Mouse (Mus musculus) stomach, embryonic 14.5 days (tissue): Measurements from ENCODE around the gene Rab15. TPM values are rescaled to one million over a fixed set of nuclear protein-coding genes. Genes with fewer than 3 reads are reported as not detected.

ENCODE experiments used
- ATAC-seq: fragments of 200-750 bp; cut with Nextera tagmentation; 2 replicates; pipeline ENCODE4 v1.8.0; 2017; ENCODE audit warnings: low read depth, moderate TSS enrichment; ENCODE audit not compliant: insufficient number of reproducible peaks, insufficient read depth, low FRiP score
- H3K27ac ChIP-seq: fragments of 300-500 bp; sonication (generic); 2 replicates; pipeline ENCODE4 v1.5.1; 2014; ENCODE audit warnings: mild to moderate bottlenecking, low read length, moderate library complexity, mixed read lengths
- H3K27me3 ChIP-seq: fragments of 300-500 bp; sonication (generic); 2 replicates; pipeline ENCODE4 v1.6.1; 2014; ENCODE audit warnings: low read length, control low read depth, mixed read lengths; ENCODE audit not compliant: control insufficient read depth, insufficient read depth
- H3K36me3 ChIP-seq: fragments of 300-500 bp; sonication (generic); 2 replicates; pipeline ENCODE4 v1.6.1; 2014; ENCODE audit warnings: mild to moderate bottlenecking, control low read depth, low read length, moderate library complexity, mixed read lengths; ENCODE audit not compliant: control insufficient read depth, insufficient read depth
- H3K4me1 ChIP-seq: fragments of 300-500 bp; sonication (generic); 2 replicates; pipeline ENCODE4 v1.6.1; 2014; ENCODE audit warnings: low read length, control low read depth, mixed read lengths; ENCODE audit not compliant: control insufficient read depth, insufficient read depth
- H3K4me2 ChIP-seq: fragments of 300-500 bp; sonication (generic); replicated peaks from 2 replicates; pipeline ENCODE4 v1.6.1; 2014; ENCODE audit warnings: low read depth, low read length, control low read depth
- H3K4me3 ChIP-seq: fragments of 300-500 bp; sonication (generic); 2 replicates; pipeline ENCODE4 v1.5.1; 2014; ENCODE audit warnings: low read depth, low read length, control low read depth
- H3K9ac ChIP-seq: fragments of 300-500 bp; sonication (generic); replicated peaks from 2 replicates; pipeline ENCODE4 v1.6.1; 2014; ENCODE audit warnings: low read depth, mild to moderate bottlenecking, control low read depth, low read length, moderate library complexity, mixed read lengths
- H3K9me3 ChIP-seq: fragments of 300-500 bp; sonication (generic); 2 replicates; pipeline ENCODE4 v1.6.1; 2016; ENCODE audit warnings: low read depth, low read length, control low read depth; ENCODE audit not compliant: control insufficient read depth
- whole genome bisulfite sequencing: fragments of 180-500 bp; shearing (Covaris S2); extraction: QIAGEN DNeasy Blood & Tissue Kit; methylation state at CpG from one replicate; pipeline ENCODE4 v1.1.7; 2014; 5-methylcytosine and 5-hydroxymethylcytosine counted together
- polyA plus RNA-seq: library from polyadenylated mRNA; unstranded; fragments of >200 nt; fragmentation: Nextera tagmentation; extraction: Ambion mirVana; gene quantifications from 2 replicates; pipeline ENCODE4 v1.2.1, GENCODE M21; 2014

Rab15 gene
- polyA plus RNA-seq, 1 experiment from 2014 or later = 31.2 TPM

- ATAC-seq = no peak
- Histone ChIP-seq H3K9ac (no peak overlapping the region), H3K36me3 (no peaks in the 10 kb centered on the region), H3K9me3 (no peaks in the 10 kb centered on the region), H3K4me3 (no peak overlapping the region), H3K27me3 (no peaks in the 10 kb centered on the region), H3K4me2 (no peak overlapping the region), H3K4me1 (no peaks in the 10 kb centered on the region; the same call in 1 of the 2 replicates), H3K27ac (no peak overlapping the region)
- 92% methylated on average over 2 of the region's 2 CpGs for WGBS
These were observed 8.6 kb downstream of the Rab15 start for GRCm38 (mm10) chr12:76814120-76814519.

DNA sequence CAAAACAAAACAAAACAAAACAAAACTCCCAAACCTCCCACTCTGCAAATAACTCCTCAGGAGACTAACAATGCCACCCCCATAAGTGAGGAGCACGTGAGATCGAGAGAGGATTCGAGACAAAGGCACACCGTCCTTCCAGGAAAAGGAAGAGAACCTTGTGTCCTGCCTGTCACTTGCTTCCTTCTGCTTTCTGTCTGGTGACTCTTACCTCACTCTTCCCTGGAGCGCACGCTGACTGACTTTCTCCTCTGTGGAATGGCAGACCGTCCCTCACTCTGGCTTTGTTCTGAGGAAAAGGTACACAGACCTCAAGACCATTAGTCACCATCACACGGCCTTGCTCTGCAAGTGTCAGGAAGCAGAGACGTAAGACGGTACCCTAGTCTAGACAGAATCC, 9.2 kb downstream of the Rab15 start:
- Histone ChIP-seq H3K4me1 (no peaks in the 10 kb centered on the region), H3K4me3 (no peak overlapping the region), H3K27ac (no peak overlapping the region), H3K9ac (no peak overlapping the region), H3K4me2 (no peak overlapping the region), H3K9me3 (no peaks in the 10 kb centered on the region), H3K36me3 (no peaks in the 10 kb centered on the region), H3K27me3 (no peaks in the 10 kb centered on the region)
- 44% methylated on average over 10 of the region's 10 CpGs for whole genome bisulfite sequencing
- no peak for ATAC-seq

DNA sequence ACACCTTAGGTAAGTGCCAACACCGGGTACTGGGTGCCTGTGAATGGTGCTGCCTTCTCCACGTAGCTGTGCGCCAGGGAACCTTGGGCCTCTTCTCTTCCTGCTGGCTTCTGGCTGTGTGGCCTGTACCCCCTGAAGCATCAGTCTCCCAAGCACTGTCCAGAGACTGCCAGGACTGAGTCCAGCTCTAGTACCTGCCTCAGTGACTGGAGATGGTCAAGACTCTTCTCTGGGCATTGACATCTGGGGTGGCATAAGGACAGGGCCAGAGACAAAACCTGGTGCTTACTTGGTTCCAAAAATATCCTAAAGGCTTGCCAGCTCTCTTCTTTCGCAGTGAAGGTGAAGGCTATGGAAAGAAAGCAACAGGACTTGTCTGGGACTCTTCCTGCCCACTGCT, 11.7 kb downstream of the Rab15 start:
- H3K27me3 ChIP-seq = no peaks in the 10 kb centered on the region
- H3K36me3 ChIP-seq = no peaks in the 10 kb centered on the region
- H3K9me3 ChIP-seq = no peaks in the 10 kb centered on the region
- 83% methylated on average over 4 of the region's 4 CpGs for WGBS
- no peaks in the 10 kb centered on the region for H3K4me1 ChIP-seq
- no peak overlapping the region for H3K4me2 ChIP-seq
- H3K4me3 ChIP-seq = no peak overlapping the region
- ATAC-seq = no peak
- no peak overlapping the region for H3K27ac ChIP-seq
- H3K9ac ChIP-seq = no peak overlapping the region

GRCm38 (mm10) chr12:76810491-76810890, 12.2 kb downstream of the Rab15 start:
- H3K4me1 ChIP-seq = no peaks in the 10 kb centered on the region
- H3K27ac ChIP-seq = no peak overlapping the region
- no peaks in the 10 kb centered on the region for H3K27me3 ChIP-seq
- 94% methylated on average over 5 of the region's 5 CpGs for WGBS
- no peak overlapping the region for H3K4me3 ChIP-seq
- H3K9me3 ChIP-seq = no peaks in the 10 kb centered on the region
- no peak for ATAC-seq
- H3K4me2 ChIP-seq = no peak overlapping the region
- H3K36me3 ChIP-seq = no peaks in the 10 kb centered on the region
- H3K9ac ChIP-seq = no peak overlapping the region

- H3K4me3 ChIP-seq = no peak overlapping the region
- H3K27me3 ChIP-seq = no peaks in the 10 kb centered on the region
- no peak overlapping the region for H3K9ac ChIP-seq
- no peak for ATAC-seq
- no peak overlapping the region for H3K27ac ChIP-seq
- H3K4me2 ChIP-seq = no peak overlapping the region
- WGBS = 78% methylated on average over 10 of the region's 10 CpGs
- H3K4me1 ChIP-seq = no peaks in the 10 kb centered on the region
- no peaks in the 10 kb centered on the region for H3K9me3 ChIP-seq
- H3K36me3 ChIP-seq = no peaks in the 10 kb centered on the region
These were observed 14.9 kb downstream of the Rab15 start for GRCm38 (mm10) chr12:76807796-76808195.

GRCm38 (mm10) chr12:76805056-76805811, 17.5 kb downstream of the Rab15 start:
- no peak overlapping the region for H3K4me2 ChIP-seq
- H3K27me3 ChIP-seq = no peaks in the 10 kb centered on the region
- no peak overlapping the region for H3K4me3 ChIP-seq
- no peak overlapping the region for H3K9ac ChIP-seq
- WGBS = 89% methylated on average over 10 of the region's 10 CpGs
- no peaks in the 10 kb centered on the region for H3K4me1 ChIP-seq
- no peak for ATAC-seq
- H3K27ac ChIP-seq = no peak overlapping the region
- H3K9me3 ChIP-seq = no peaks in the 10 kb centered on the region
- H3K36me3 ChIP-seq = no peaks in the 10 kb centered on the region

- H3K4me3 ChIP-seq = no peak overlapping the region
- no peaks in the 10 kb centered on the region for H3K9me3 ChIP-seq
- H3K36me3 ChIP-seq = no peaks in the 10 kb centered on the region
- H3K4me1 ChIP-seq = no peaks in the 10 kb centered on the region
- no peak overlapping the region for H3K9ac ChIP-seq
- 53% methylated on average over 7 of the region's 7 CpGs for WGBS
- no peak overlapping the region for H3K27ac ChIP-seq
- no peak overlapping the region for H3K4me2 ChIP-seq
- peak; percentile 44; the same call in 1 of the 2 replicates for ATAC-seq
- no peaks in the 10 kb centered on the region for H3K27me3 ChIP-seq
These were observed 18.9 kb downstream of the Rab15 start for GRCm38 (mm10) chr12:76803700-76804252.

GRCm38 (mm10) chr12:76803028-76803427, 19.7 kb downstream of the Rab15 start:
- H3K27me3 ChIP-seq = no peaks in the 10 kb centered on the region
- no peaks in the 10 kb centered on the region for H3K9me3 ChIP-seq
- H3K9ac ChIP-seq = no peak overlapping the region
- WGBS = 91% methylated on average over 10 of the region's 10 CpGs
- no peaks in the 10 kb centered on the region for H3K36me3 ChIP-seq
- no peak for ATAC-seq
- H3K4me2 ChIP-seq = no peak overlapping the region
- H3K4me1 ChIP-seq = no peaks in the 10 kb centered on the region
- H3K27ac ChIP-seq = no peak overlapping the region
- H3K4me3 ChIP-seq = no peak overlapping the region
